Mouse (Mus musculus): ENCODE results near the gene Snx27. TPM values are rescaled to one million over a fixed set of nuclear protein-coding genes. Genes with fewer than 3 reads are reported as not detected.

Gene Snx27
- 81.1 and 86.6 TPM in 2 replicates for polyA plus RNA-seq (2015; fragmentation: Nextera tagmentation; extraction: Ambion mirVana)

GRCm38 (mm10) chr3:94582456-94582891 lies at the start of gene Snx27:
Snx27 (minus strand) TSS chr3:94582716.
- Histone ChIP-seq H3K4me3 (peak within 1 kb of the TSS; percentile 91), H3K9me3 (no peaks in the 10 kb centered on the region), H3K9ac (replicated peaks) (peak within 1 kb of the TSS; percentile 92), H3K4me1 (peaks cover 34% of the 10 kb centered on the region), H3K4me2 (replicated peaks) (peak within 1 kb of the TSS; percentile 82), H3K27ac (replicated peaks) (peak within 1 kb of the TSS; percentile 93), H3K27me3 (no peaks in the 10 kb centered on the region), H3K36me3 (no peaks in the 10 kb centered on the region)
- WGBS: under 1% methylated on average over 42 of the region's 42 CpGs
- peak; percentile 99 for ATAC-seq (replicated peaks)

- Histone ChIP-seq H3K9ac (replicated peaks) (no peak overlapping the region), H3K4me3 (no peak overlapping the region), H3K27me3 (no peaks in the 10 kb centered on the region), H3K4me2 (replicated peaks) (no peak overlapping the region), H3K4me1 (no peaks in the 10 kb centered on the region), H3K27ac (replicated peaks) (no peak overlapping the region), H3K9me3 (no peaks in the 10 kb centered on the region), H3K36me3 (no peaks in the 10 kb centered on the region)
- no peak for ATAC-seq (replicated peaks)
- 79% methylated on average over 3 of the region's 3 CpGs for WGBS
Observed at GRCm38 (mm10) chr3:94629876-94630275, 47.4 kb upstream of the Snx27 start.

DNA sequence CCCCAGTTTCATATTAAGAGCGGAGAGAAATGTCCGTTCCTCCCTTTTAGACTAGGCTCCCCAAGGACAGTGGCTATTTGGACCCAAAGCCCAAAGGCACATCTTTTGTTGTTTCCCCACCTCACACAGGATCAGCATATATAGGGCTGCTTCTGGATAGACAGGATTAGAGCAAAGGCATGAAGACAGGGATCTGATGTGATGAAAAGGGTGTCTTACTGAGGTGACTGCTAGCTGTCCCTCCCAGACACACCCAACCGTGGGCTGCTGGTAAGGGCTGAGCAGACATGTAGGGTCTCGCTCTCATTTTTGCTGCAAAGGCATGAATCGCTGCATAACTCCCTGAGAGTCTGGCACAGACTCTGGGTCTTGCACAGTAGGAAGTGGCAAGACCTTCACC lies 46.2 kb upstream of the Snx27 start:
- Histone ChIP-seq H3K4me2 (replicated peaks) (no peak overlapping the region), H3K9me3 (no peaks in the 10 kb centered on the region), H3K4me1 (no peaks in the 10 kb centered on the region), H3K36me3 (no peaks in the 10 kb centered on the region), H3K9ac (replicated peaks) (no peak overlapping the region), H3K27ac (replicated peaks) (no peak overlapping the region), H3K27me3 (no peaks in the 10 kb centered on the region), H3K4me3 (no peak overlapping the region)
- WGBS: 96% methylated on average over 5 of the region's 5 CpGs
- ATAC-seq (replicated peaks): no peak

- no peak overlapping the region for H3K4me2 ChIP-seq (replicated peaks)
- WGBS: 92% methylated on average over 4 of the region's 4 CpGs
- H3K27me3 ChIP-seq: no peaks in the 10 kb centered on the region
- ATAC-seq (replicated peaks): no peak
- H3K4me1 ChIP-seq: no peaks in the 10 kb centered on the region
- H3K36me3 ChIP-seq: no peaks in the 10 kb centered on the region
- H3K4me3 ChIP-seq: no peak overlapping the region
- no peaks in the 10 kb centered on the region for H3K9me3 ChIP-seq
- H3K27ac ChIP-seq (replicated peaks): no peak overlapping the region
- no peak overlapping the region for H3K9ac ChIP-seq (replicated peaks)
Observed at GRCm38 (mm10) chr3:94624281-94624680, 41.8 kb upstream of the Snx27 start.

- H3K27ac ChIP-seq (replicated peaks): no peak overlapping the region
- no peaks in the 10 kb centered on the region for H3K9me3 ChIP-seq
- H3K27me3 ChIP-seq: no peaks in the 10 kb centered on the region
- no peak overlapping the region for H3K4me2 ChIP-seq (replicated peaks)
- no peaks in the 10 kb centered on the region for H3K36me3 ChIP-seq
- no peaks in the 10 kb centered on the region for H3K4me1 ChIP-seq
- H3K9ac ChIP-seq (replicated peaks): no peak overlapping the region
- 92% methylated on average over 10 of the region's 10 CpGs for WGBS
- H3K4me3 ChIP-seq: no peak overlapping the region
- ATAC-seq (replicated peaks): no peak
Observed at GRCm38 (mm10) chr3:94622550-94622949, 40.0 kb upstream of the Snx27 start.

GRCm38 (mm10) chr3:94621740-94622507 lies 39.4 kb upstream of the Snx27 start:
- 77% methylated on average over 11 of the region's 11 CpGs for WGBS
- Histone ChIP-seq H3K9ac (replicated peaks) (no peak overlapping the region), H3K27me3 (no peaks in the 10 kb centered on the region), H3K4me1 (no peaks in the 10 kb centered on the region), H3K36me3 (no peaks in the 10 kb centered on the region), H3K9me3 (no peaks in the 10 kb centered on the region), H3K4me3 (no peak overlapping the region), H3K4me2 (replicated peaks) (no peak overlapping the region), H3K27ac (replicated peaks) (no peak overlapping the region)
- no peak for ATAC-seq (replicated peaks)

DNA sequence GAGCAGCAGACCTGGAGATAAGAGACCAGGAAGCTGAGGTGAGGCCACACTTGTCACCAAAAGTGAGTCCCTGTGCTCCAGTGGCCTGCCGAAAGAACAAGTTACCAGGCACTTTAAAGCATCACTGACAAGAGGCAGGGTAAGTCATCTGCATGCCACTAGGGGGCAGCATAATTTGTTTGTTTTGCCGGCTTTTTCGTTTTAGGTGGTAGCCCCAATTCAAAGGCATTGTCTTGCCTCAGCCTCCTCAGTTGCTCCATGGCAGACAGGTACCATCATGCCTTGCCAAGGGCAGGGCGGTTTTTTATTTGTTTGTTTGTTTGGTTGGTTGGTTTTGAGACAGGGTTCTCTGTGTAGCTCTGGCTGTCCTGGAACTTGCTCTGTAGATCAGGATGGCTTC lies 34.2 kb upstream of the Snx27 start:
- Histone ChIP-seq H3K4me2 (replicated peaks) (no peak overlapping the region), H3K9me3 (no peaks in the 10 kb centered on the region), H3K27me3 (no peaks in the 10 kb centered on the region), H3K36me3 (no peaks in the 10 kb centered on the region), H3K4me3 (no peak overlapping the region), H3K27ac (replicated peaks) (no peak overlapping the region), H3K9ac (replicated peaks) (no peak overlapping the region), H3K4me1 (peaks cover 2% of the 10 kb centered on the region; the same call in 1 of the 2 replicates)
- WGBS: 61% methylated on average over 4 of the region's 4 CpGs
- ATAC-seq (replicated peaks): no peak

DNA sequence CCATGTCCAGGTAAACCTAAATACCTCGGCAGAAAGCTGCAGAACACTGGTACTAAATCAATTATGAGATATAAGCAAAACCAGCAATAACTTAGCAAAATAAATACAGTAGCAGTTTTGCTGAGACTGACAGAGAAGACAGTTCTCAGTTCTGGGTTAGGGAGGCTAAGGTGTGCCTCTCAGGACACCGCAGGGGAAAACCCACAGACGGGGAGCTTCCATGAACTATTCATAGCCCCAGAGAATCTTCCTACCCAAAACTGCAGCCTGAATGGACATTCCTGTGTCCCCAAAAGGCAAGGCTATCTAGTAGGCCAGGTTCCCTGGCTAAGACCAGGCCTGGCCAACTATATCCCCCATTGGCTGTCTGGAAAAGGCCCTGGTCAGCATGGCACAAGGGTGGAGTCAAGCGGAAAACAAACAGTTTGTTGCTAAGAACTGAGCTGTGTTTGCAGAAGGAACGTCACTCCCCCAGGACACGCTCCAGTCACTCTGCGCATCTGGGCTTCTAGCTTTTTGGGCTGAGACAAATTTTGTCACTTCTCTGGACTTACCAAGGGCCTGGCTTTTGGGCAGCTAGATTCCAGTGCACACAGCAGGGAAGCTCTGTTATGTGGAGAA lies 30.9 kb upstream of the Snx27 start:
- Histone ChIP-seq H3K4me3 (no peak overlapping the region), H3K27me3 (no peaks in the 10 kb centered on the region), H3K9me3 (no peaks in the 10 kb centered on the region), H3K4me2 (replicated peaks) (no peak overlapping the region), H3K4me1 (peaks cover 15% of the 10 kb centered on the region), H3K9ac (replicated peaks) (no peak overlapping the region), H3K27ac (replicated peaks) (no peak overlapping the region), H3K36me3 (no peaks in the 10 kb centered on the region)
- WGBS: 71% methylated on average over 7 of the region's 7 CpGs
- no peak for ATAC-seq (replicated peaks)

- WGBS: 82% methylated on average over 1 of the region's 1 CpGs
- Histone ChIP-seq H3K36me3 (no peaks in the 10 kb centered on the region), H3K9ac (replicated peaks) (no peak overlapping the region), H3K9me3 (no peaks in the 10 kb centered on the region), H3K4me1 (peaks cover 15% of the 10 kb centered on the region), H3K4me2 (replicated peaks) (no peak overlapping the region), H3K27ac (replicated peaks) (no peak overlapping the region), H3K27me3 (no peaks in the 10 kb centered on the region), H3K4me3 (no peak overlapping the region)
- ATAC-seq (replicated peaks): no peak
Observed at GRCm38 (mm10) chr3:94612274-94612673, 29.8 kb upstream of the Snx27 start.

- H3K4me3 ChIP-seq: no peak overlapping the region
- H3K9me3 ChIP-seq: no peaks in the 10 kb centered on the region
- no peak overlapping the region for H3K9ac ChIP-seq (replicated peaks)
- no peak overlapping the region for H3K4me2 ChIP-seq (replicated peaks)
- peaks cover 15% of the 10 kb centered on the region for H3K4me1 ChIP-seq
- H3K27me3 ChIP-seq: no peaks in the 10 kb centered on the region
- no peak for ATAC-seq (replicated peaks)
- WGBS: 78% methylated on average over 5 of the region's 5 CpGs
- no peaks in the 10 kb centered on the region for H3K36me3 ChIP-seq
- peak overlapping the region; percentile 48; the same call in 1 of the 2 replicates for H3K27ac ChIP-seq (replicated peaks)
Observed at GRCm38 (mm10) chr3:94611834-94612233, 29.3 kb upstream of the Snx27 start.

GRCm38 (mm10) chr3:94611343-94611742 lies 28.8 kb upstream of the Snx27 start:
- 55% methylated on average over 4 of the region's 4 CpGs for WGBS
- Histone ChIP-seq H3K4me3 (no peak overlapping the region), H3K27ac (replicated peaks) (peak overlapping the region; percentile 48), H3K27me3 (no peaks in the 10 kb centered on the region), H3K36me3 (no peaks in the 10 kb centered on the region), H3K4me1 (peaks cover 15% of the 10 kb centered on the region), H3K4me2 (replicated peaks) (no peak overlapping the region), H3K9ac (replicated peaks) (no peak overlapping the region), H3K9me3 (no peaks in the 10 kb centered on the region)
- no peak for ATAC-seq (replicated peaks)

GRCm38 (mm10) chr3:94610581-94610980 lies 28.1 kb upstream of the Snx27 start:
- Histone ChIP-seq H3K36me3 (no peaks in the 10 kb centered on the region), H3K4me3 (no peak overlapping the region), H3K9me3 (no peaks in the 10 kb centered on the region), H3K9ac (replicated peaks) (no peak overlapping the region), H3K27ac (replicated peaks) (peak overlapping the region; percentile 48; the same call in 1 of the 2 replicates), H3K4me2 (replicated peaks) (no peak overlapping the region), H3K27me3 (no peaks in the 10 kb centered on the region), H3K4me1 (peaks cover 15% of the 10 kb centered on the region)
- ATAC-seq (replicated peaks): no peak
- 75% methylated on average over 2 of the region's 2 CpGs for WGBS

Measured in forebrain, embryonic 15.5 days (tissue).